Mouse (Mus musculus) mouse embryonic stem cell (cell line): Measurements from ENCODE around the gene Zbtb20.

Experiments used
- in situ Hi-C, 2 experiments: fragments of 300-500 bp; cut with MboI; formaldehyde crosslinking; loops; 1 replicate in 1 of 2; 3 replicates in 1 of 2; pipeline ENCODE4 v1.14.3; 2019 to 2020; ENCODE audit warnings: low sequenced_read_pairs in 2 of 2, low pct_unique_long_range_greater_than_20kb in 1 of 2, mixed read lengths in 1 of 2; ENCODE audit not compliant: unreplicated experiment in 1 of 2

The Zbtb20 gene

DNA sequence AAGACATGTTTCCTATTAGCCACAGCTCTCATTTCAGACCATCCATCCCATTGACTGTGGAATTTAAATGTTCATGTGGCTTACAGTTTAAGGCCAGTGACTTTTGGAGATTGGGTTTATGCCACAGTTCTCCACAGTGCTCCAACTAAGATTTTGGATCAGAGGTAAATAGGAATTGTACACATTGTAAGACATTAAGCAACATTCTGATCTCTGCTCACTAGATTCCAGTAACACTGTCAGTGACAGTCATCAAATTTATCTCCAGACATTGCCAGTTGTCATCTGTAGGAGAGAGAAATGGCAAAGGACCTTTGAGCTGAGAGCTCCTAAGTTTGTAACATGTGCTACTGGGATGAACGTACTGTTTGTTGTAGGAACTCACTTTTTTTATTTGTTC lies 452.5 kb downstream of the Zbtb20 start:
- in situ Hi-C loops: no loop called here

DNA sequence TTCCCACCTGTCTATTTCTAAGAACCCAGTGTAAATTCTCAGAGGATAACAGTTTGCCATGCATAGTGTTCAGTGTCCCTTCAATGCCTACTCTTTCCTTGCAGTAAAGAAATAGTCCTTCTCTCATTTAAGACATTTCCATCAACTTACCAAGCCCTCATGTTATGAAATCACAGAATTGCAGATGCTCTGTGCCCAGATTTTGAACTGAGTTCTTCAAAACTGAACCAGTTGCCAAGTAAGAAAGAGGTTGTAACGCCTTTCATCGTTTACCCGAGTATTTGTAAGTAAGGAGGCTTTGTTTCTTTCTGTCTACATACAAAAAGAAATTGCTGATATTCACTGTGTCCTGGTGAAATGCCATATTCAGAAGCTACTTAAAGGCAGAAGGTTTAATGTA lies 454.5 kb downstream of the Zbtb20 start:
- in situ Hi-C loops: no loop called here

DNA sequence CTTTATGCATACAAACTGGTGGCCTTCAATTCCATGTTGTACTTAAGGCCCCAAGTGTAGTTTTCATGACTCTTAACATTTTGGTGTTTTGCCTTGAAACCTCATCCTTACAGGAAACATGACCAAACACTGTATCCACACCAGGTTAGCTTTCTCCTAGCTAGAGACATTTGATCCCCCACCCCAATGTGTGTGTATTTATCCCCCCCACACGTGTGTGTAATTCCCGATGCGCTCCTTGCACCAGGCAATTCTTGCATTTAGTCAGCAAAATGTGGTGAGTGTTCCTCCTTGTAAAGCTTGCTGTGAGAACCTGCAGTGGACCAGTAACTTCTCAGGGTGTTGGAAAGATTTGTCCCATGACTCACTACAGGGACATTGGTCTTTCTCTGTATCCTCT lies 455.8 kb downstream of the Zbtb20 start:
- in situ Hi-C loops: no loop called here

DNA sequence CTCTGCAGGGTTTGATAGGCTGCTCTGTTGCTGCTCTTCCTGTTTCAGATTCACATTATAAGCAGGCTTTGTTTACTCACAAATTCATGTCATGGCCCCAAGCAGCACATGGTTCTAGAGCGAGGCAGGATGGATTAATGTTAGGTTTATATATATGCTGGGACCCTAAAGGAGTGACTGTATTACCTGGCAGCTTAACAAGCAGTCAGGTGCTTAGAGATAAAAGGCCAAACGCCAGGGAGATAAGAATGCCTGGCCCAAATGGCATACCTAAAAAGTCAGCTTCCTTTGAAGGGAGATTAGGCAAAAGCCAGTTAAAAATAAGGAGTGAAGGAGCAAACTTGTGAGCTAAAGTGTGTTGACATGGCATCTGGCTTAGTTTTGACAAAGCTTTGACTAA lies 457.1 kb downstream of the Zbtb20 start:
- in situ Hi-C loops: no loop called here

DNA sequence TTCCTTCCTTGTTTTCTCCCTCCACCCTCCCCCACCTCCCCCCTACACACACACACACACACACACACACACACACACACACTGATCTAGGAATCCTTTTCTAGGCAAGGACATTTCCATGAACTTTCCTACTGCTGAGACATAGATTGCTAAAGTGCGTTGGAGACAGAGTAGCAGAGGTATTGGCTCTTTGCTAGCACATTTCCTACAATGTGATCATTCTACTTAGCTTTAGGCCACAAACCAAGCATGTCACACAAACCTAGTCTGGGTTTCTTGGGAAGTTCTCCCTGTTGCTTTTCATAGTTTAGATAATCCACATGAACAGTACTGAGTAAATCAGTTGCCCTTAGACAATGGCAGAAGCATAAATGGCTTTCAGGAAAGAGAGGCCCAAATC lies 457.6 kb downstream of the Zbtb20 start:
- in situ Hi-C loops: no loop called here

DNA sequence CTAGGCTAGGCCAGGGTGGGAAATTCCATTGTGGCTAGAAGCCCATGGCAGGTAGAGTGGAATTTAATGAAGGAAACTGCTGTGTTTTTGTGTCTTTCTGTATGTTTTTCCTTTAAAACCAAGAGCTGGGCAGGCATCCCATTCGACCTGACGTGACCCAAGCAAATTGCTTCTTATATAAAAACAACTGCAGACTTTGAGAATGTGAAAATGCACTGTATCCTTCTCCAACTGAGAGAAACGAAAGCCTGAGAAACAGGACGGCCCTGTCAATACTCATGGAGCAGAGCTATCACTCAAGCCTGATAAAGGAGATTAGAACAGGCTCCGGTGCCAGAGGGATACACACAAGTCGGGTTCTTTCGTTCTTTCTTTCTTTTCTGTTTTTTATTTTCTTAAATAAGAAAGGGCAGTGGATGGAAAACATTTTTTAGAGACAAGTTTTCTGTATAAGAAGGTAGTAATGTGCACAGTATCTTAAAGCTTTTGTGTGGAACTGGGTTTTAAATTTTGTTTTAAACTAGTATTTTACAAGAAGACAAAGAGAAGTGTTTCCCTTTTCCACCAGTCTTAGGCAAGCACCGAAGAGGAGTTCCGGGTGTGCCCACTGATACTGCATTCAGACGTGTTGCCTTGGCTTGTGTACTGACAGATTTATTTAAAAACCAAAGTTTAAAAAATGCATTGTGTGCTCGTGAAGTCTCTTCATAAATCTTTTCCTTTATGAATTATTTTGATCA lies 458.9 kb downstream of the Zbtb20 start:
- in situ Hi-C loops: no loop called here

DNA sequence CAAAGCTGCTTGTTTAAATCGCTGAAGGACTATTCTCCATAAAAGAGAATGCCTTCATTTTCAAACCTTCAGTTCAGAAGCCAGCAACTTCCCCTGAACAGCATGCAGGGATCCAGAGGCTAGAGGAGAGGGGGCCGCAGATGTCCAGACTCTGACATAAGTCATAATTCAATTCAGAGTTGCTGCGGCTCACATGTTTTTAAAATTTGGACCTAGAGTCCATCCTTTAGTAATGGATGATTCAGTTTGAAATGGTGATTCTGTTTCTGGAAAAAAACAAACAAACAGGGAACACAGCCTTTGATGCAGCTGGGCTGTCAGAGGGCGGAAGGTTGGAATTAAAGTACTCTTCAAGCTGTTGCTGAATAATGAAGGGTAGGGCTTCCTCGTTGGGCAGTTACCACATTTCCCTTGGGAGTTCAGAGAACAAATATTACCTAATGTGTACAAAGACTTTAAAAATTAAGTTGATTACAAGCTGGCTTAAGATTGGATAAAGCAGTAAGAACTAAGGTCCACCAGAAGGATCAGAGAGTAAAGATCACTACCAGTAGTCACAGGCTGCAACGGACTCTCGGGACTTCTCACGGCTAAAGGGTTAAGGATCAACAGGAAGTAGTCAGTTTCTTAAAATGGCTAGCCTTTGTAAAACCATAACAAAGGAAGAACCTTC lies 459.6 kb downstream of the Zbtb20 start:
- in situ Hi-C loops: no loop called here

DNA sequence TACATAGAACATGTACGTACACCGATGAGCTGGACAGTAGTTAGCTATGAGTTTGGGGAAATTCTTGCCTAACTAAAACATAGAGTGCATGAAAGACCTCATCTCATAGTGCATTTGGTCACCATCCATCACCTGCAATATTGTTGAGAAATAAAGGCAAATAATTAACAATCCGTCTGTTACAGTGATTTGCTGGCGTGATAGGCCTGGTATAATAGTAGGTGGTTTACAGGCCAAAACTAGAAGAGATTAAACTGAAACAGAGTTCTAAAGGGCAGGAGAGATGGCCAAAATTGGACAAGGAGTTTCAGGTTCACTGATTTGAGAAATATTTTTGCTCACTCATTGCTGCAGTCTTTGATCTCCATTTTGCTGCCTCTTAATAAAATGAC lies 460.1 kb downstream of the Zbtb20 start:
- in situ Hi-C loops: no loop called here

DNA sequence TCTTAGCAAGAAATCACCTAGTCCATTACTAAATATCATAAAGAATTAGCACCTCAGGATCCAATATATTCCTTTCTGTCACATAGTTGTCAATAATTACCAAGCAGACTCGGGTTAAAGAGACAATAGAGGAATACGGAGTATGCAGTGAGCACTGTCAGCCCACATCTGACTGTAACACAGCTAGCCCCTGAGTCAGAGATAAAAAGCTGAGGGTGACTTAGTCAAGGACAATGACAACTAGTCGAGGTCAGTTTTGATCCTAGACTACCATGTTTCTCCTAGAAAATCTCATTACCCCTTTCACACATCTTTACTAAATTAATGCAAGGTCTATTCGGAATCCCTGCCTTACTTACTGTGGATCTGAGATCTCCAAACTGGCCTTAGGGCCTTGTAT lies 465.0 kb downstream of the Zbtb20 start:
- in situ Hi-C loops: no loop called here

DNA sequence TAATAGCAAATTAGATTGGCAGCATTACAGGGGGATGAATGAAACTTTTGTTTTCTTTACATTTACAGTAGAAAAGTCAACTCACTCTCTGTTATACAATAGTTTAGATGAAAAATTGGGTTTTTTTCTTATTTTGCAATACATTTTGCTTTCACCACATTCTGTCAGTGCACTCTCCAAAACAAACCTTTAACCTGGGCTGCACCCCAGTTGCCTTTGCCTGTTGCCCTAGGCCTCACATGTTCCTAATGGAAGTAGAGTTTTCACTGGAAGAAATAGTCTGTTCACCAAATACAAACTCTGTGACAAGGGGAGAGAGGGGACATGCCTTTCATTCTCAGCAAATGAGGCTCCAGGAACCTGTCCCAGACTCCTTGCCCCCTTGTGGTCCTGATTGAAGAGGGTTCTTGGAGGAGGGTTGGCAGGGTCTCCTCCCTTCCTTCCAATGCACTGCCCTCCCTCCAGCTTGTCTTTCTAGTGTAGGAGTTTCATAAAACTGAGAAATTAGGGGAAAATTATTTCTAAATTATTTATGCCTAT lies 466.3 kb downstream of the Zbtb20 start:
- in situ Hi-C loops: no loop called here

DNA sequence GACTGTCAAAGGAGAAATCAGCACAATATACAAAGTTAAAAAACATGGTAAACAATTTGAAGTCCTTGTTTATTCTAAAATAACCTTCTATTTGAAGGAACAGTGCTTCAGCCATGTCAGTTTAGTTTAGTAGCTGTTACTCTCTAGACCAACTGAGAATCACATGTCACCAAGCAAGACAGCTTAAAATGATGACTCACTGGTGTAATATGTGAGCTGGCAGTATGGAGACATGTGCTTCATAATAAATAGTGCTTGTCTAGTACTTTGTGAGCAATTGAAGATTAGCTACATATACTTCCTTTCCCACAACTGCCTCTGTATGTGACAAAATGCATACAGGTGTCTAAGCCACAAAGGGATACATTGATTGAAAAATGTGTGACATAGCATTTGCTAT lies 470.4 kb downstream of the Zbtb20 start:
- in situ Hi-C loops: no loop called here

DNA sequence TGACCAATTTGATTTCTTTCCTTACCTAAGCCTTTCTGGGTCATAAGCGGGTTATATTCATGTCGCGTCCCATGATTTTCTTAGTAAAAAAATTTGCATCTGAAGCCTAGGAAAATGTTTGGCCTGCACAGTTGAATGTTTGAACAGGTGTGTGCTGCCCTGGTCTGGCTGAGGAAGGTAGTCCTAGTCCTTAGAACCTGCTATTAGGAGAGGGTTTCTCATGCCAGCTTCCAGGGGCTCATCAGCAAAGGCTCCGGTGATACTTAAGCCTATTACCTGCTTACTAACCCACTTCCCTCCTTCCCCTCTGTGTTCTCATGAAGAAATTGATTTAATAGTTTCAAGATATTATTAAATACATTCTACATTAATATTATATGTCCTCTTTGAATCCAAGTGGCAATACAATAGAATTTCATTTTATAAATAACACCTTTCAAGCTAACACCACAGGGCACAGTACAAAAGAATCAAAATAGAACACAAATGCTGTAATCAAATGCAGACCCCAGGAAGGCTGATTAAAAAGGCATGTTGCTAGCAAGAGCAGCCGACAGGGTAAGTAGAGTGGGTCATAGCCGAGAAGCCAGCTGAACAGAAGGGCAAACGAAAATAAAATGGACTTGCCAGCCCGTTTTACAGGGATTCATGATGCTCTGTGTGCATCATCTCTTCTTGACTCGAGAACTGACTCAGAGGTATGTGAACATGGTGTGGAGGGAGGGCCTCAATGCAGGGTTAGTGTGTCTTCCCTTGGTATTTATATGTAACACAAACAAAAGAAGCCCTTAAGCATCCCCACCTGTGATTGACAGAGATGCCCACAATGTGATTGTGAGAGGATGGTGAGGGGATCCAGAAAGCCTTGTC lies 480.3 kb downstream of the Zbtb20 start:
- in situ Hi-C loops: no loop called here

DNA sequence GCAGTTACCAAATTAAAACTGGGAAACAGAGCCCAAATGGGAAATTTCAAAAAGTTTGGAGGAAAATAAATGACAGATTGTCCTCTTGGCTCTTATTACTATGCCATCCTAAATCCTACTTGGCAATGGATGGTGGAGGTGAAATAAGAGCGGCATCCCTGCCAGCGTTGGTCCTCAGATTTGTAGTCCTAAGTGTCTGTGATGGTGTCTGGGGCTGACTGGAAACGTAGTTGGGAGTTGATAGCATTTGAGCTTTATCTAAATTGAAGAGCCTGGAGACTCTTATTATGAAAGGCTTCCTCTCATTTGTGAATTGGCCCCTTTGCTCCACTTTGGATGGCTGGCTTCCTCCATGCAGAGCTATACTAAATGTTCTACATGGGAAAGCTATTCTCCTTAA lies 483.9 kb downstream of the Zbtb20 start:
- in situ Hi-C loops: no loop called here

DNA sequence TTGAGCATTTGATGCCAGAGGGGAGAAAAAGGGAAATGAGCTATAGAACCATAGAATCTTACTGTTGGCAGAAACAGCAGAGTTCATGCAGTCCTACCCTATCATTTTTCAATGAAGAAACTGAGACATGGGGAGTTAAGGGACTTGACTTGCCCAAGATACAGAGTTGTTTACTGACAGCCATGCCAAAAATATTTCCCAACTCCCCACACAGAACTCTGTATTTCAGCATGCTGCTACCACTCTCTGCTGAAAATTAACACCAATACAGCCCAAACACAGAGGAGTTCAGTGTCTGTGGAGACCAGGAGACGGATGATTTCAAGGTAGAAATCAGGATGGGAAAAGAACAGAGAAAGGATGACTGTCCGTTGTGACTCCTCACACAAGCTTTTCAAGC lies 484.4 kb downstream of the Zbtb20 start:
- in situ Hi-C loops: no loop called here

DNA sequence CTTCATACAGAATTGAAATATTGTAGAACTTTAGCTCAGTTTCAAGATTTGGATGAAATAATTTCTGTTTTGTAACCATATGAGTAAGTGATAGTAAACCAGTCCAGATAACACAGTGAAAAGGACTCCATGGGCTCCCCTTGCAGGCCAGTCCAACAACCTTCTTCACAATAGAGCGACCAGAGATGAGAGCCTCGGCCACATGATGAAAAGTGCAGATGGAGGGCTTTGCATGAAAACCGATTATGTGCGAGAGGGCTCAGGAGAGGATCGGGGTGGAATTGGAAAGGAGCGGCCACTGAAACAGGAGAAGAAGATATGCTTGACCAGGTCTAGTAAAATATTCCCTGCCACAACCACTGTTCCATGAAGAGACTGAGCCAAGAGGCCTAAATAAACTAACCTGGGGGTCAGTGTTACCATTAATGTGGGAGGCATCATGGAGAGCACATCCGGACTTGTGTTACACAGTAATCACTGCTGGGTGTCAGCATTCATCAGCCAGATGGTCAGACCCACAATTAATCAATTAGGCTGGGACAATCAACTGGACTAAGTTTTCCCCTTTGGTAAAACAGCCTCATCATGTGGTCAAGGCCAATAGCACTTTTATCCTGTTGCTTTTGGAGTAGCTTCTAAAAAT lies 485.3 kb downstream of the Zbtb20 start:
- in situ Hi-C loops: no loop called here

DNA sequence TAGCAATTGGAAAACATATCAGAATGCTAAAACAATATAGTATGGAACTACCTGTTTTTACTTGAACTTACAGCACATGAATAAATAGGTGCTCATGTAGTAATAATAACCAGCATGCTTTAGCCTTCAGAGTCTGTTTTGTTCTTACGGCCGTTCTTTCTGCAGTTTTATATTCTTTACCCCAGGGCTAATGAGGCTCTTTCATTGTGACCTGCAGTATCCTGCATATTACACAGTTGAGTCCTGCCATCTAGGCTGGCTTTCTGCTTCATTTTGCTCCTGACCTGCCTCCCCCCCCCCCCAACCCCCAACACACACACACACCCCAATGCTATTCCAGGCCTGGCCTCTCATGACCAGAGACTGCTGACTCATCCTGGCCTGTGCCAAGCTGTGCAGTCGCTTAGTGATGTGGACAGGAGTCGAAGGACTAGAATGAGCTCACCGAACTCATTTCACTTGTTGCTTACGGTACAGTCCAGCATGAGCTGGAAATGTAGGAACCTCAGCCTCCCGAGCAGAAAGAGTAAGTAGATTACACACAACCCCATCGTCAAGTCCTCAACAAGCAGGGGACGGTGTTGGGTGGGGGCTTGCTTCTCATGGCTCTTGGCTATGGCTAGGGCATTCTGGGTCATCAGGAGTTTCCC lies 487.1 kb downstream of the Zbtb20 start:
- in situ Hi-C loops: no loop called here

DNA sequence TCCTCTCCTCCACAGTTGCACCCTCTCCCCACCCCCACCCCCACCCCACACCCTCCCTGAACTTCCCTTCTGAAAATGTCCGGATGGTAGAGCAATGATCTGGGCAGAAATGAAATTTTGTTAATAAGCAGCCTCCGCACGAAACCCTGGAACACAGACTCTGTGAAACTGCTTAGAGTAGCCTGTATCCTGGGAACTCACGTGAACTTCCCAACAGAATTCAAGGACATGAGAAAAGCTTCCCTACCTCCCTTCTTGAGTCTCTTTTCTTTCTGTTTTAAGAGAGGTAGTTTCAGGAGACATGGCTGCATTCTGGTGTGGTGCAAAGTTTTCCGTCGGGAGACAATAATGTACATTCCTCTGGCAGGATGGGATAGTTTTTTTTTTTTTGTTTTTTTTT lies 487.6 kb downstream of the Zbtb20 start:
- in situ Hi-C loops: no loop called here

DNA sequence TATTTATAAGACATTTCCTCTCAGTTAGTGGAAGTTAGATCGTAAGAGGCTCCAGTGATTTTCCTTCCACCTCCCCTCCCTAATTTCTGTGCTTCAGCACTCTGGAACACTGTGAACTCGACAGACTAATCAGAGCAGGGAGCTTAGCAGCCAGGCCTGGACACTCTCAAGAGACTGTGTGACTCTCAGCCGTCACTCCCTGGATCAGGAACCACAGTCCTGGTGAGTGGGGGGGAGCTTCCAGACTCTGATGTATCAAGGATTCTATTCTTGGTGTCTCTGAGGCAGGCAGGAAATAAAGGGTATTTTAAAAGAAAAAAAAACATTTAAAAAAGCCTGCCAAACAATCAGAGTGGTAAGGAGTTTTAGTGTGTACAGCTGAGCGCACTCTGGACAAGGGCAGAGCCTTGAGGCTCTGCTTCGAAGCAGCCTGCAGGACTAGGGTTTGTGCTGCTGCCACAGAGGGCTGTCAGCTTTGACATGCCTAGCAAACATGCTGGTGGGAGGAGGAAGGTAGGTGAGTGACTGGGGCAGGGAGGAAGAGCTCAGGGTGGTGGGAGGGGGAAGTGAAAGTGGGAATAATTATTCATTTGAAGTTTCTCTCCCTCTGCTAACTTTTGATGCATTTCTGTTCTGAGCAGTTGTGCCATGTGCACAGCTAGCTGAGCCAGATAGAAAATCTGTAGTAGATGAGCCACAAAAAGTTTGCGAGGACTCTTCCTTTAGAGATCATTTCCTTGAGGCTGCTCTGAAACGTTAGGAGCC lies 488.3 kb downstream of the Zbtb20 start:
- in situ Hi-C loops: no loop called here
